Mouse (Mus musculus): ENCODE data around the gene Has1. TPM values are rescaled to one million over a fixed set of nuclear protein-coding genes. Genes with fewer than 3 reads are reported as not detected.
"Not testable (repeated sequence)": the region's sequence is repeated elsewhere in the genome, so short reads cannot be mapped to it uniquely, and the experiment has no call there.

Has1 gene
- polyA plus RNA-seq, 1 experiment: 0.92 TPM

DNA sequence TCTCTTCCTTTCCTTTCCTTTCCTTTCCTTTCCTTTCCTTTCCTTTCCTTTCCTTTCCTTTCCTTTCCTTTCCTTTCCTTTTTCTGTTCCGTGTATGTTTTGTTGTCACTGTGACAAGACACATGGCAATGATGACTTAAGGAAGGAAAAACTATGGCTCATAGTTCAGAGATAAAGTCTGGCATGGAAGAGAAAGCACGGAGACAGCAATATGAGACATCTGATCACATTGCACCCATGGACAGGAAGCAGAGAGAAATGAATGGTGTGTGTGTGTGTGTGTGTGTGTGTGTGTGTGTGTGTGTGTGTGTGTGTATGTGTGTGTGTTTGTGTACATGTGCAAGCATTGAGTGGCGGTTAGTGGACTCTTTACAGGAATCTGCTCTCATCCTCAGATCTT lies 10.4 kb downstream of the Has1 start:
- DNase-seq (ENCODE audit: low read depth): not testable (repeated sequence)

DNA sequence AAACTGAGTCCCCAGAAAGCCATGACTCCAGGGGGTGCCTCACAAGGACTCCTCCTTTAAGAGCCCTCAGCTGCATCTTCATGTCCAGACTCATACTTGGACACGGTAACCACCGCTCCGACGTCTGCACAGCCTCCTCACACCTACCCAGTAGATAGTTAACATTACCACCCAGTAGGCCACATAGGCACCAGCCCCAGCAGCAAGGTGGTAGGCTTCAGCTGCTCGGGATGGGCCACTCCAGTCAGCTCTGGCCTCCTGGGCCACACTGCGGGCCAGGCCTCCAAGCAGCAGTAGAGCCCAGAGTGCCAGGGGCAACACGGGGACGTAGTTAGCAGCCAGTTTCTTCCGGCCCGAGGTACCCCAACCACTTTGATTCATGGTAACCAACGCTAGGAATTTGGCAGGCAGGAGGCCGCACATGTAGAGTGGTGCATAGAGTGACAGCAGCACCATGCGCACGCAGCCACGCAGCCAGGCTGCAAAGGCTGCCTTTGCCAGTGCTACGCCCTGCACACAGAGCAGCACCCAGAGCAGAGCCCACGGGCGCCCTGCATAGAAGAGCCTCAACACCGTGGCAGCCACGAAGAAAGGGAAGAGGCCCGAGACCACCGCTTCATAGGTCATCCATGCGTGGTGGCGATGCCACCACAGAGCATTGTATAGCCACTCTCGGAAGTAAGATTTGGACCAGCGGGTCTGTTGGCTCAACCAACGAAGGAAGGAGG lies 11.3 kb downstream of the Has1 start:
- DNase-seq (ENCODE audit: low read depth): no peak

DNA sequence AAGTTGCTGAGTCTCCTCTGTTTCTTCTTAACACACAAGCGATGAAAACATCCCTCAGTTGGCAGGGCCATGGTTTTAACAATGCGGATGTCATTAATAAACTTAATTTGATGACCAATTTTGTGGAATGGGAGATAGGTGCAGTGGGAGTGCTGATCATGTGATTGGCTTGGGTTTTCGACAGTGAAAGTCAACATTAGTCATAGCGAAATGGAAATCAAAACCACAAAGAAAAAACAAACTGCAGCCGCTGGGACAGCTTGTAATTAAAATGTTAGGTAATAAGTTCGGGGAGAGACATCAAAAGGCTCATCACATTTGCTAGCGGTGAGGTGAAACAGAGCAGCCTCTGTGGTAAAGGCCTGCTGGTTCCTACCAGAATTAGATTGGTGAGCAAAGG lies 14.2 kb downstream of the Has1 start:
- DNase-seq (ENCODE audit: low read depth): no peak

DNA sequence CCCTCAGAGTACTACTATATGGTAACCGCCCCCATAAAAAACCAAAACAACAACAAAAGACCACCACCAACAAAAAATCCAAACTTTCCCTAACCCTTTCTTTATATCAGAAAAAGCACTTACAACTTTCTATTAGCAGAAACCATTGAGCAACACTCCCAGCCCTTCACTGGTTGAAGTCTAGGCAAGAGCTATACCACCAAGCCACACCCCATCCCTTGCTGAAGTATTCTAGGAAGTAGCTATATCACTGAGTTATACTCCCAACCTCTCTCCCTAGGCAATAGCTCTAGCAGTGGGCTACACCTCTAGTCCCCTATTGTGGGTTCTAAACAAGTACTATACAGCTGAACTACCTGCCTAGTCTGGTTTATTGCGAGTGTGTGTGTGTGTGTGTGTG lies 15.7 kb downstream of the Has1 start:
- no peak for DNase-seq (ENCODE audit: low read depth)

DNA sequence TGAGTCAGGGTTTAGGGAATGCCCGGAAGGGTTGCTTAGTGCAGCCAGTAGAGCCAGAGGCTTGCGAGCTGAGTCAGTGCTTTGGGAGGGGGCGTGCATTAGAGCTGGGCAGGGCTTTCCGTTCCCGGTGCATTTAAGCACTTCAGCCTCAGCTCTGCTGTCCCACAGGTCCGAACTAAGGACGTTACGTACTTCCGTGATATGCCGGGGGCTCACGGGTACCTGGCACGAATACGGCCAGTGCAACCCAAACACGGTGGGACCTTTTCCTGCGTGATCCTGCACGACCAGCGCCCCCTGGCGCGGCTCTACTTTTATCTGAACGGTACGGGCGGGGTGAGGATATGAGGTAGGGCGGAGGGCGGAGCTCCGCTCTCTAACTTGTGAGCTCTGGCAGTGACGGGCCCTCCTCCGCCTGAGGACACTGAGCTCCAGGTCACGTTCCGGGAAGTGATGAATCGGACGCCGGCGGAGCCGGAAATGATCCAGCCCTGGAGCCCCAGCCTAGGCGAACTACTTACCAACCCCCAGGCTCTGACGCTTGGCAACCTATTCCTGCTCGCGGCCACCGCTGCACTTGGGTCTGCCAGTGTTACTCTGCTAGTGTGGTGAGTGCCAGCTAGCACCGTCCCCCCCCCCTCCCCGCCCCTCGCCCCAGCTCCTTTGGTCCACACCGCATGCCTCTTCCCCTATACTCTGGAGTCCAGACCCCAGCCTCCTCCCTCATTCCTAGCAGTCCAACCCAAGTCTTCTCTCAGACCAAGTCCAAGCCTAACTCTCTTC lies 16.9 kb downstream of the Has1 start:
- peak; percentile 47 for DNase-seq (ENCODE audit: low read depth)

DNA sequence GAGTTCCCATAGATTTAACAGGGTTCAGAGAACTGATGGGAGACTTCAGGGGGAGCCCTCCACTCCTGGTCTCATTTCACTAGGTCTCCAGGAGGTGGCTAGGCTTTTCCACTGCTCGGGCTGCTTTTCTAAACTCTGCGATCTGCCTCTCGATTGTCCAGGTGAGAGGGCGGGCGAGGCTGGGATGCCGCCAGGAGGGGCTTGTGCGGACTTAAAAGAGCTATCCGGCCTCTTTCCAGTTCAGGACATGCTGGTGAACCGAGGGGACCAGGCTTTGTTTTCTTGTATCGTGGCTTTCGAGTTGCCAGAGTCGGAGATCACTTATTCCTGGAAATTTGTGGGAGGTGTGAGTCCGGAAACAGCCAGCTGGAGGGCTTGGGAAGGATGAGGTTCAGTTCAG lies 17.6 kb downstream of the Has1 start:
- DNase-seq (ENCODE audit: low read depth): no peak

DNA sequence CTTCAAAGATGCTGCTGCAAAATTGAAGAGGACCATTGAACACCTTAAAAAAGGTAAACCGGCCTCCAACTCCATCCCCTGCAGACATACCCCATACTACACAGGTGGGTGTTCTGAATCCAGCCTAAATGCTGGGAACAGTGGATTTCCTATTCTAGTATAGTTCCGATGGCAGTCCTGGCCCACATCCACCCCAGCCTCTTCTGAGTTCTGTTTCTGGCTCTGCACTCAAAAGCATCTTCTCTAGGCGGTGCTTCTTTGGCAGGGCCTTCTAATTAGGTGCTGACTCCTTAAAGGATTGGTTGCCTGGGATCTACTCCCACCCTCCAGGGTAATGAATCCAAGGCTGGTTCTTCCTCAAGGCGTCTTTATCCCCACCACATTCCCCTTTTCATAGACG lies 18.9 kb downstream of the Has1 start:
- DNase-seq (ENCODE audit: low read depth): no peak

DNA sequence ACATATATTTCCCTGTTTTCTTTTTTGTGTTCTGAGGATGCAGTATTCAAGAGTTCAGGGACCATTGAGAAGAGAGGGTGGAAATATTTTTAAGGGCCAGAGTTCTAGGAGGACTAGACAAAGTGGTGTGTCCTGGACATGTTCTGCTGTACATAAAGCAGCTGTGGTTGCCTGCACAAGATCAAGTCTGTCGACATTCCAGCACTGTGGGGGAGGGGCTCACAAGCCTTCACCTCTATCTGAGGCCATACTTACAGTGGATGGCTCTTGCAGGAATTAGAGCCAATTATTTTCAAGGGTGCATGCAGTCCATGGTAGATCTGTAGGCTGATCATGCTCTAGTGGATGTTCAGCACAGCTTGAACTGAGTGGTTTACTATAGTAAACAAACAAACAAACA lies 20.1 kb downstream of the Has1 start:
- DNase-seq (ENCODE audit: low read depth): no peak

DNA sequence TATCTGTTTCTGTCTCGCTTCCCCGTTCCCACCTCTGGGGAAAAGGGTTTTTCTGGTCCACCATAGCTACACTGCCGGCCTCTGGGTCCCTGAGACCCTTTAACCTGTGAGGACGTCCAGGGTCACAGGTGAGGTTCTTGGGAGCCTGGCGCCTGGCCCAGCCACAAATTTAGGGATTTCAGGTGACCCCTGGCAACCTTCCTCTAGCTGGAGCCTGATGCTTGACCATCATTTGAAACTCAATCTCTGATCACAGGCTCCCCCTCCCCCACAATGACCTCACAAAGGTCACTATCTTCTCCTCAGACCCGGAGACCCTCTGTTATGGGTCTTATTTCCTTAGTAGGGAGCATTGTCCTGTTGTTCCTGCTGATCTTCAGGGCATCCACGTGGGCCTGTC lies 24.3 kb downstream of the Has1 start:
- no peak for DNase-seq (ENCODE audit: low read depth)

DNA sequence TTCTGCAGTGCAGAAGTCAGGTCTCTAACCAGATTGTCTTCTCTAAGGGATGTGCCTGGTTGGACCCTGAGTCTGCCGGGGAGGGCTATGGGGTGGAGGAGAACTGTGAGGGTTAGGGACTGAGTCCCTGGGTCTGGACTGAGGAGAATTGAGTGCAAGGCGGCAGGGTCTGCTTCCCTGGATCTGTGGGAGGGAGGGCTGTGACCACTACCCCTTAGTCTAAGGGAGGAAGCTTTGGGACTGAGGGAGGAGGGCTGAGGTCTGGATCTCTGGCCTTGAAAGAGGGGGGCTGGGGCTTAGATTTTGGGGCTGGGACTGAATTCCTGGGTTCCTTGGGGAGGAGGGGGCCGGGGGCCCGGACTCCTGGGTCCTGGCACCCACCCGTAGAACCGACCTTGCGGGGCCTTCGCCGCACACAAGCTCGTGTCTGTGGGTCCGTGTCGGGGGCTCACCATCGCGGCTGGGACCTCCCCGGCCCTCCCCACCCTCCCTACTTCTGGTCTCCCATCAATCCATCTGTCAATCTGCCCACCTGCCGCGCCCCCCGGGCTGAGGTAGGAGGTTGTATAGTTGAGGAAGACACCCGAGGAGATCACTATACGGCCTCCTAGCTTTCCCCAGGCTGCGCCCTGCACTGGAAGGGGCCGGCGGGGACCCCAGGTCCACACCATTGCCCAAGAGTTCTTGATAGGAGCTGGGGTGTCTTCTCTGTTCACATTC lies 25.0 kb downstream of the Has1 start:
- no peak for DNase-seq (ENCODE audit: low read depth)

DNA sequence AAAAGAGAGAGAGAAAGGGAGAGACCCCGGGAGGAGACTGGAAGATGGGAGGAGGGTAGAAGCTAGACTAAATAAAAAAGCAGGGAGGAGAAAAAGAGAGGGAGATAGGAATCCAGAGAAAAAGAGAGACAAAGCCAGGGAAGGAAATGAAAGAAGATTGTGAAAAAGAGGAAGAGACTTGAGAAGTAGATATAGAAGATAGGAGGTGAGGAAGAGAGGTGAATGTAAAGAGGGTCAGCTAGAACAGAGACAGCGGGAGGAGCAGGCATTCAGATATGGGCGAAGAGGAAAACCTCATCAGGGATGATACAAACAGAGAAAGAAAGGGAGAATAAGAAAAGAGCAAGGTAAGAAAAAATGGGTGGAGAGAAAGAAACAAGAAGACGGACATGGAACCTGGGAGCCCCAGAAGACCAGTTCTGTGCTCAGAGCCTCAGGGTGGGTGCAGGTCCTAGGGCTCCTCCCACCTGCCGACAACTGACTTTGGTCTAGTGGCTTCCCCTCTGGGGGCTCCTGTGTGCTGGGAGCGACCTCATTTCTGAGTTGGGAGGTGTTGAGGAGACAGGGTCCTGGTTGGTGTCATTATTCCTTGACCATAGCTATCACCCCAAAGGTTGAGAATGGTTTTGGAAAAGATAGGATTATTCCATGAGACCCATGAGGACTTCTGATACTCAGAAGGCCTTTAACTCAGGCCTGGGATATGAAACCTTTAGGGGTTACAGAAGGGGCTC lies 25.8 kb downstream of the Has1 start:
- no peak for DNase-seq (ENCODE audit: low read depth)

DNA sequence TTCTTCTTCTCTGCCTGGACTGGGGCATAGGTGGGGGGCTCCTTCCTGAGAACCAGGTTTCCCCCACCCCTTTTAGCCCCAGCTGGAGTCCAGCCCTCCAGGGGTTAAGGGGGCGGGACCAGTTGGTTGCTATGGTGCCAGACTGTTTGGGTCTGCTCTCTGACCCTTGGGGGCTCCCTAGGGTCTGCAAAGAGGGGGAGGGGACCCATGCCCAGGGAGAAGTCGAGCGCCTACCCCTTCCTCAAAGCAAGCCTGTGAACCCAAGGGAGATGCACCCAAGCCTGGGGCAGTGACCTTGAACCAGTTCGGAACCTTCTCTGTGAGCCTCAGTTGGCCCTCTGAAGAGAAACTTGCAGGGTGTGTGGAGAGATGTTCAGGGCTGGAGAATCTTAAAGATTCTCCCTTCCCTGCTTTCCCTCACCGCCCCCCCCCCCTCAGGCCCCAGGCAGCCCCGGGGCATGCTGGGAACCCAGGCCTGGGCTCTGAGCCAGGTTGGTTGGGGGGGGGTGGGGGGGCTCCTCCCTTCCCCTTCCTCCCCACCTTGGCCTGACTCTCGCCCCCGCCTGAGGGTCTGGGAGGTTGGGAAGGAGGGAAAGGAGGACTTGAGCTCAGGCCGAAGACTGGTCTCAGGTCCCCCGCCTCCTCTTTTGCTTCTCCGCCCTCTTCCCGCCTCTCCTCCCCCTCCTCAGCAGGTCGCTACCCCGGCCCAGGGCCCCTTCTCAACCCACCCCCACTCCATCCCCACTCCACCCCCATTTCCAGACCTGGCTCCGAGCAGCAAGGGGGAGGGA lies 26.6 kb downstream of the Has1 start:
- no peak for DNase-seq (ENCODE audit: low read depth)

DNA sequence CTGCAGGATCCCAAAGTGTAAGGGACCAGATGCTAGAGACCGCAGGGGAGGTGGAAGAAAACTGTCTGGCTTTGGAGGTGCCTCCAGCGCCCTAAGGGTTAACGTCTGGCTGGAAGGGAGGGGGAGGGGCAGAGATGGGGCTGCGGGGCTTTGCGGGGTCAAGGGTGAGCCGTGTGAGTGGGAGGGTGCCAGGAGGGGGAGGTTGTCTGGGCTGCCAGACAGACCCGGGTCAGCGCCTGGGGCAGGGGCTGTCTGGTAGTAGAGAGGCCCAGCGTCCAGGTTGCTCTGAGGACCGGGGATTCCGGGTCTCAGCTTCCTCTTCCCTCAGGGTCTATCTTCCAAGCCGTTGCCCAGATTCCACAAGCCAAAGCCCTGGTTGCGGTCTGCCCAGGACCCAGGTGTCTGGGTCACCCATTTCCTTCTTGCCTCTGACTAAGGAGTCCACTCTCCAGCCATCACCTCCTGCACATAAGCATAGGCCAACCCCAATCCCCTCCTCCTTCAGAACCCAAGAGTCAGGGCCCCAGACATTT lies 27.3 kb downstream of the Has1 start:
- no peak for DNase-seq (ENCODE audit: low read depth)

DNA sequence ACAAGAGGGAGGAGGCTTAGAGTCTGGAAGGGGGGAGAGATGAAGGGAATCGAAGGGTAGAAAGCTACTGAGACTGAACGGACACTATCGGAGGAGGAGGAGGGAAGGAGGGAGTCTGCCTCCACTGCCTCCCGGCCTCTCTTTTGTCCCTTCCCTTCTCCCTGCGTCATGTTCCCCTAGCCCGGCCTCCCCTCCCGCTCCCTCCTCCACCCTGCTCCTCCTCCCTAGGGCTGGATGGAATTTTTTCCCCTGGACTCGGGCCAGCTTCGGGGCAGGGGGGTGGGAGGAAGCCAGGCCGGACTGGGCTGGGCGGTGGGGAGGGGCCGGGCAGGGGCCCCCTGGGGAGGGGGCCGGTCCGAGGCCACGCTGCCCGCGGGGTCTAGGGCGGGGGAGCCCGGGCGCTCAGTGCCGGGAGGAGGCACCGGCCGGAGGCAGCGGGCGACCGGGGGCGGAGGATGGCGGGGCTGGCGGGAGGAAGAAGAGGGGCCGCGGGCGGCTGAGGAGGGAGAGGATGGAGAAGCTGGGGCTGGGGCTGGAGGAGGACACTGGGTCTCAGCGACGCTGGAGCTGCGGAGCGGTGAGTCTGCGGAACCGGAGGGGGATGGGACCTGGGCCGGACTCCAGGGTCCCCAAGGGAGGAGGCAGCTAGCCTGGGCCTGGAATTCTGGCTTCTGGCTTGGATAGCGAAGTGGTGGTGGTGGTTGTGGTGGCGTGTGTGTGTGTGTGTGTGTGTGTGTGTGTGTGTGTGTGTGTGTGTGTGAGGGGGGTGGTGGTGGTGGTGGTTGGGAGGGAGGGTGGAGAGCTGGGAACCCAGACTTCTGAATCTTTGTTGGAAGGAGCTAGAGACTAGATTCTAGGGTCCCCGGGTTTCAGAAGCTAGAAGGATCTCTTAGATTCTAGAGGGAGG lies 28.0 kb downstream of the Has1 start, which contains the start of gene Spaca6:
Gene Spaca6 (plus strand): TSS at position 408 of the 907 bp plus-strand sequence.
- no peak for DNase-seq (ENCODE audit: low read depth)

DNA sequence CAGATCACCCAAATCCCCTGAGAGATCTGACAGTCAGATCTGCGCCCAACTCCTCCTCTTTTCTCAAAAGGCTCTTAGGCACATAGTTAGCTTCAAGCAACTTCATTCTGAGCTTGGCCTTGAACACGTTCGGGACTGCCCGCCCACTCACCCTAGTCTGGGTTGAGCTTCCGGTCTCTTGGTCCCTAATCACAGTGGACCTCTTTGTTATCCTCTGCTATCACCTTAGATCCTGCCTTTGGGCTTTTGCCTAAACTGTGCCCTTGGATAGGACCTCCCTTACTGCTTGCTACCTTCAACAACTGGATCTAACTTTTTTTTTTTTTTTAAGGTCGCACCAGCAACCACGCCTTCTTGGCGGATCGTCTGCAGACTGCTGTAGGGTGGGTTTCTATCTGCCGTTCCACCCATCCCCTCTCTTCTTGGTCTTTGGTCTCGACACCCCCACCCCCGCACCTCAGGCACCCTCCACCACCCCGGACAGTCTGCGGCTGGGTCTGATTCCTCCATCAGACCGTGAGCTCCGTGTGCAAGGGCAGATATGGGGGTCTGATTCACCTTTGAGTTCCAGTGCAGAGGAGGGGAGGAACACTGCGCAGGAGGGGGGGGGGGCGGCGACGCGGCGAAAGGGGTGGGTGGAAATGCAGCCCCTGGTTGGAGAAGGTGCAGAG lies 28.9 kb downstream of the Has1 start:
- no peak for DNase-seq (ENCODE audit: low read depth)

DNA sequence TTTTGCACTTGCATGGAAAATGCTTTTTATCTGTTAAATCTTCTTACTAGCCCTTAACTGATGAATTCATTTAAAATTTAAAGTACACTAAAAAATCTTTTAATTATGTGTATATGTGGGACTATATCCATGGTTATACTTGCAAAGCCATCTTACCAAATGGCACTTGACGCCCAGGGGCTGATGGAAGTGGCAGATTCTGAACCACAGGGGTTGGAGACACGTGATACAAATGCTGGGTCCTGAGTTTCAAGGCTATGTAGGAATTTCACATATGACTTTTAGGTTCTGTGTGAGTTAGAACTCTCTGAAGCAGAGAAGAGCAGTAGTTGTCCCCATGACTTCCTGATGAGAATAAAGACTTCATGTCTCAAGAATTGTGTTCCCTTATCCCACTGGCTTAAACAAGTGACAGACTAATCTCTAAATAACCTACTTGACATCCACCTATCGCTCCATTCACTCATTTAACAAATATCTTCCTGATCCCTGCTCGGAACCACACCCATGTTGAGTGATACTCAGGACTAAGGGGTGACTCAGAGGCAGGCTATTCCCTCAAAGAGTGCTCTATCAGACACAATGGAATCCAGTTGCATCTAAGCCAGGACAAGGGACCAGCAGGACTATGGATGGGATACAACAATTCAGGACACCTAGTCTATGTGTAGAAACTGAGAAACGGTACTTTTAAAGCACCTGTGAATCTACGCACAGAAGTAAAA lies 31.2 kb downstream of the Has1 start:
- no peak for DNase-seq (ENCODE audit: low read depth)

DNA sequence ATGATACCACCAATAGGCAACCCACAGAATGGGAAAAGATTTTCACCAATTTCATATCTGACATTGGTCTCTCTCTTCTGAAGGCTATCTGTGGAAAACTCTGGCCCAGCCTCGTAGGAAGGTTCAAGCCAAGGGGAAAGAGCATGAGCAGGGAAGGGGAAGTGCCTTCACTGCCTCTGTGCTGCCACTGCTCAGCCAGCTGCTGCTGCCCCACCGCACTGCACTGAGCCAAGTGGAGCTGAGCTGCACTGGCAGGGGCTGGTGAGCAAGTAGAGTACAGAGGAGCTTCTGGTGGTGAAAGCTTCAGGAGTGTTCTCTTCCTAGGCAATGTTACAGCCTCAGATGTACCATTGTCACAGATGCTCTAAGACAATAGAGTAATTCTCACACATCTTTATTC lies 59.5 kb downstream of the Has1 start:
- DNase-seq (ENCODE audit: low read depth): no peak
